Mouse (Mus musculus) urinary bladder, postnatal 25 days (tissue): ENCODE results near the gene Kcnk6.
"Not testable (repeated sequence)": the region's sequence is repeated elsewhere in the genome, so short reads cannot be mapped to it uniquely, and the experiment has no call there.

Source experiments
- DNase-seq: peaks from one replicate; pipeline ENCODE4 v3.0.0; 2022; ENCODE audit warnings: low spot score

The Kcnk6 gene

DNA sequence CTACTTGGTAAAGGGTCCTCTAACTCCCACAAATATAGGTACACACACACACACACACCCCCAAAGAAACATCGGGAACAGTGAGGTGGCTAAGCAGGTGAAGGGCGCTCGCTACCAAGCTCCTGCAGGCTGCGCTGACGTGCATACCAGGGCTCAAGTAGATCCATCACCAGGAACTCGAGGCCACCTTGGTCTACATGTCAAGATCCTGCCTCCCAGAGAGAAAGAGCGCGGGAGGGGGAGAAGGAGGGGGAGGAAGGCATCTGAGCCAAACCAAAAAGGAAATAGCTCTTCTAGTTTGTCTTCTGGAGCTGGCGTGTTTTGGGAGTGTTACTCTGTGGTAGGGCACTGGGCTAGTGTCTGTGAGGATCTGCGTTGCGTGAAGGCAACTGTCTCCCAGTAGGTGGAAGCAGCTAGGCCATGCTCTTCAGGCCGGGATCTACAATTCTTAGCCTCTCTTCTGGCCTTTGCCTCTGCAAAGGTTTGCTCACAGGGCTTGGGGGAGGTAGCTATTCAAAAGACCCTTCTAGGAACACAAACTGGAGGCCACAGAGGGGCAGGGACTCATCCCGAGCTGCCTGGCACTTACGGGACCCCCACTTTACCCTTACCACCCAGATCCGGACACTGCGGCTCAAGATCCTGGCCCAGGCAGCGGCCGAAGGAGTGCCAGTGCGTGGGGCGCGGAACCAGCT is 14.5 kb upstream of the Kcnk6 start:
- DNase-seq = no peak

GRCm38 (mm10) chr7:29246015-29246414 is 13.7 kb upstream of the Kcnk6 start:
- DNase-seq = no peak

GRCm38 (mm10) chr7:29244732-29245416 is 12.6 kb upstream of the Kcnk6 start:
- no peak for DNase-seq

GRCm38 (mm10) chr7:29238019-29238967 is 6.0 kb upstream of the Kcnk6 start, which contains the start of gene Yif1b:
Gene Yif1b (plus strand): TSS chr7:29238329.
- DNase-seq = peak; percentile 93

- DNase-seq = not testable (repeated sequence)
These were observed 5.3 kb upstream of the Kcnk6 start for GRCm38 (mm10) chr7:29237596-29237995.

GRCm38 (mm10) chr7:29236593-29236992 is 4.3 kb upstream of the Kcnk6 start:
- no peak for DNase-seq

DNA sequence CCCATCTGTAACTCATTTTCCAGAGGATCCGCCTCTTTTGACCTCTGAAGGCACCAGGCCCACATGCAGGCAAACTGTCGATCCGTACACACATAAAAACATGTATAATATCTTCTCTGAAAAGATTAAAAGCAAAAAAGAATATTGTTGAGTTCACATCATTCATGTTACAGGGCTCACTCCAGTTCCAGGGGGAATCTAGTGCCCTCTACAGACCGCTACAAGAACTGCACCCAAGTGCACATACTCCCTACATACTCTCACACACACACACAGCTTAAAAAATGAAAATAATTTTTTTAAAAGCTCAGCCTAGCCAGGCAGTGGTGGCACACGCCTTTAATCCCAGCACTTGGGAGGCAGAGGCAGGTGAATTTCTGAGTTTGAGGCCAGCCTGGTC is 2.3 kb upstream of the Kcnk6 start:
- DNase-seq = no peak

- no peak for DNase-seq
These were observed 1.4 kb upstream of the Kcnk6 start for GRCm38 (mm10) chr7:29233745-29234144.

GRCm38 (mm10) chr7:29231517-29231916 is 798 bp downstream of the Kcnk6 start:
- DNase-seq = no peak

- no peak for DNase-seq
These were observed 1.8 kb downstream of the Kcnk6 start for GRCm38 (mm10) chr7:29230560-29230959.

DNA sequence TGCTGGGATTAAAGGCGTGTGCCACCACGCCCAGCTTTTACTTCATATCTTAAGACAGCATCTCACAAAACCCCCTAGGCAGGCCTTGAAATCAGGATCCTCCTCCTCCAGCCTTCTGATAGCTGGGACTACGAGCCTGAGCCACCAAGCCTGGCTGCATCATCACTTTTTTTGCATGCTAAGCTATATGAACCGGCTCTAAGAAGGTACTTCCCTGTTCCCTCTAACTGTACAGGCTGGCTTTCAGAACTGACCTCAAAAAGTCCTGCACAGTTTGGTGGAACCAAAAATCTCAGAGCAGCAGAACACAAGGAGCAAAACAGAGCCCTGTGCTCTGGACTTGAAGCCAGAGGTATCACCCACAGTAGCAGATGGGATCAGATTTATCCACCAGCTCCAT is 4.1 kb downstream of the Kcnk6 start:
- DNase-seq = no peak

DNA sequence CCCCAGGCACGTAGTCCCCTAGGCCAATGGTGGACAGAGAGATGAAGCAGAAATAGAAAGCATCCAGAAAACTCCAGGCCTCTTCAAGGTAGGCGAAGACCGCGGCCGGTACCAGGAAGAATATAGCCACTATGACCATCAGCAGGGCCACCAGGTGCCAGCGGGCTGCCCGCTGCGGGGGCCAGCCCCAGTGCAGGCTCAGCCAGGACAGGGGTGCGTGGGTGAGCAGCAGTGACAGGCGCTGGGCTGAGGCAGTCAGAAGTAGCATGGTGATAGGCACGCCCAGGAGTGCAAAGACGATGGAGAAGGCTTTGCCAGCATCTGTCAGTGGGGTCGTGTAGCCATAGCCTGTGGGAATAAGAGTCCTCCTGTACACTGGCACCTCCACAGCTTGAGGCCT is 6.8 kb downstream of the Kcnk6 start:
- no peak for DNase-seq

GRCm38 (mm10) chr7:29224756-29225394 is 7.4 kb downstream of the Kcnk6 start:
- no peak for DNase-seq

DNA sequence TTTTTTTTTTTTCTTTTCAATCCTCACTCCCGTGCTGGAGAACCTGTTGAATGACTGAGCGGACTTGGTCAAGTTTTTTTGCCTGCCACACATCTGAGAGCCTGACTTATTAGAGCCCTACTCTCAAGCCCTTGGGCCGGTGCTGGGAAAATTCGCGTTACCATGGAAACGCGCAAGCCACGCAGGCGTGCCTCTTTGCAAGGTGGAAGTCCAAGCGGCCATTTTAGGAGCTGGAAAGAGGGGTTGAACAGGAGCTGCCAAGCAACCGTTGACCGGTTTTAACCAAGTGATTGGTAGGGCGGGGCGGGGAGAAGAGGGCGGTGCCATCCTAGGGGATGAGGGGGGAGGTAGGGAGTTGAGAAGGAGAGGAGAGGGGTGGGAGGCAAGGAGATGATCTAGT is 17.5 kb downstream of the Kcnk6 start:
- no peak for DNase-seq

GRCm38 (mm10) chr7:29214236-29214635 is 18.1 kb downstream of the Kcnk6 start:
- DNase-seq = no peak

- no peak for DNase-seq
These were observed 18.6 kb downstream of the Kcnk6 start, which contains the start of gene Catsperg1 for GRCm38 (mm10) chr7:29213675-29214082. Gene Catsperg1 (minus strand): TSS chr7:29214035.

DNA sequence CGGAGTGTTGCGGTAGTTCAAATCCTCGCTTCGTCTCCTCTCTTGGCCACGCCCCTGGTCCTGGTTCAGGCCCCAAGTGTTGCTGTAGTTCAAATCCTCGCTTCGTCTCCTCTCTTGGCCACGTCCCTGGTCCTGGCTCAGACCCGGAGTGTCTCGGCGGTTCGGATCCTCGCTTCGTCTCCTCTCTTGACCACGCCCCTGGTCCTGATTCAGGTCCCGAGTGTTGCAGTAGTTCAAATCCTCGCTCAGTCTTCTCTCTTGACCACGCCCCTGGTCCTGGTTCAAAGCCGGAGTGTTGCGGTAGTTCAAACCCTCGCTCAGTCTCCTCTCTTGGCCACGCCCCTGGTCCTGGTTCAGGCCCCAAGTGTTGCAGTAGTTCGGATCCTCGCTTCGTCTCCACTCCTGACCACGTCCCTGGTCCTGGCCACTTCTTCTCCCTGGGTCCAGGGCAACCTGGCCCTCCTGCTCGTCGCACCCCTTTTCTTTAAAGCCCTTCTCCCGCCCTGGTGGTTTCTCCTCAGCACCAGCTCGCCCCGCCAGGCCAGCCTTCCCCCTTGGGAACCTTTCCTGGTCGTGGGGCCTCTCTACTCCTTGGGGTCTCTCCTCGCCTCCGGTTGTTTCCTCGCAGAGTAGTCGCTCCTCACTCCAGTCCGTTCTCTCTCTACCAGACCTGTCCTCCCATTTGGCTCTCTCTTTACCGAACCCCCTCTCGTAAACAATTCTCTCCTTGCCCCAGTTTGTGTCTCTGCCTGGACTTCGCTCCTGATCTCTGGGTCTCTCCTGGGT is 19.3 kb downstream of the Kcnk6 start:
- DNase-seq = not testable (repeated sequence)

DNA sequence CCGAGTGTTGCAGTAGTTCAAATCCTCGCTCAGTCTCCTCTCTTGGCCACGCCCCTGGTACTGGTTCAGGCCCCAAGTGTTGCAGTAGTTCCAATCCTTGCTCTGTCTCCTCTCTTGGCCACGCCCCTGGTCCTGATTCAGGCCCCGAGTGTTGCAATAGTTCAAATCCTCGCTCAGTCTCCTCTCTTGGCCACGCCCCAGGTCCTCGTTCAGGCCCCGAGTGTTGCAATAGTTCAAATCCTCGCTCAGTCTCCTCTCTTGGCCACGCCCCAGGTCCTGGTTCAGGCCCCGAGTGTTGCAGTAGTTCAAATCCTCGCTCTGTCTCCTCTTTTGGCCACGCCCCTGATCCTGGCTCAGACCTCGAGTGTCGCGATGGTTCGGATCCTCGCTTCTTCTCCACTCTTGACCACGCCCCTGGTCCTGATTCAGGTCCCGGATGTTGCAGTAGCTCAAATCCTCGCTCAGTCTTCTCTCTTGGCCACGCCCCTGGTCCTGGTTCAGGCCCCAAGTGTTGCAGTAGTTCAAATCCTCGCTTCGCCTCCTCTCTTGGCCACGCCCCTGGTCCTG is 20.0 kb downstream of the Kcnk6 start:
- DNase-seq = no peak

DNA sequence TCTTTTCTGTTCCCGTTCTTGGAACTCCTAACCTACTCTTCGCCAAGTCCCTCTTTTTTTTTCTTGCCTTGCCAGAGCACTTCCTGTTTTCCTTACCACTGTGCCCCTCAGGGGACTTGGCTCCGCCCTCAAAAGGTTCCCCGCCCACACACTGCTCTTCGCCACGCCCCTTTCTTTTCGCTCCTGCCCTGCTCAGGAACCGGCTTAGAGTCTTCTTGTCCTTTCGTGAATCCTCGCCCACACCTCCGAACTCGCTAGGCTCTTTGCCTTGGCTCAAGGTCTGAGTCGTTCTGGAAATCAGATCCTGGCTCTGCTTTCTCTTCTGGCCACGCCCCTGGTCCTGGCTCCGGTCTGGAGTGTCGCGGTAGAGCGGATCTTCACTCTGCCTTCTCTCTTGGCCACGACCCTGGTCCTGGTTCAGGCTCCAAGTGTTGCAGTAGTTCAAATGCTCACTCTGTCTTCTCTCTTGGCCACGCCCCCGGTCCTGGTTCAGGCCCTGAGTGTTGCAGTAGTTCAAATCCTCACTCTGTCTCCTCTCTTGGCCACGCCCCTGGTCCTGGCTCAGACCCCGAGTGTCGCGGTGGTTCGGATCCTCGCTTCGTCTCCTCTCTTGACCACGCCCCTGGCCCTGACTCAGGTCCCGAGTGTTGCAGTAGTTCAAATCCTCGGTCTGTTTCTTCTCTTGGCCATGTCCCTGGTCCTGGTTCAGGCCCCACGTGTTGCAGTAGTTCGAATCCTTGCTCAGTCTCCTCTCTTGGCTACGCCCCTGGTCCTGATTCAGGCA is 20.7 kb downstream of the Kcnk6 start:
- DNase-seq = peak; percentile 75

DNA sequence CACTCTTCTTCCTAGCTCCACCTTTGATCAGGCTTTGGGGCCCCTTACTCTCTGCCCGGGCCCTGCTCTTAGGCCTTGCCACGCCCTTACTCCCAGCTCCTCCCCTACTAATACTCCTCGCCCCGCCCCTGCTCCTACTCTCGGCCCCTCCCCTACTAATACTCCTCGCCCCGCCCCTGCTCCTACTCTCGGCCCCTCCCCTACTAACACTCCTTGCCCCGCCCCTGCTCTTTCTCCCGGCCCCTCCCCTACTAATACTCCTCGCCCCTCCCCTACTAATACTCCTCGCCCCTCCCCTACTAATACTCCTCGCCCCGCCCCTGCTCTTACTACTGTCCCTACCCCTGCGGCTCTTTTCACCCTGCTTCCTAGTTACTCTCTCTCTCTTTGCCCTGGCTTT is 21.3 kb downstream of the Kcnk6 start:
- peak; percentile 39 for DNase-seq
